Mouse (Mus musculus) cerebellum, adult 2 months (tissue): ENCODE results near the gene Litaf.

Experiments used
- CTCF ChIP-seq: fragments of 200-500 bp; IDR thresholded peaks from 2 replicates; pipeline ENCODE4 v1.5.1; 2011; ENCODE audit warnings: low read depth, mild to moderate bottlenecking, control low read depth, low read length, moderate library complexity, borderline replicate concordance; ENCODE audit not compliant: insufficient read depth
- POLR2A ChIP-seq: fragments of 200-500 bp; IDR thresholded peaks from 2 replicates; pipeline ENCODE4 v1.6.1; 2011; ENCODE audit warnings: low read length, control low read depth, borderline replicate concordance; ENCODE audit not compliant: insufficient read depth

- TF ChIP-seq CTCF (no peak), POLR2A (no peak)
Measured at GRCm38 (mm10) chr16:10915066-10915465, 150.9 kb downstream of the Litaf start.
